Mouse (Mus musculus) cerebellum, adult 18-20 months (tissue): ENCODE measurements around the gene Rsph1.

Source experiments
- DNase-seq, 2 experiments: peaks; one replicate each; pipeline ENCODE4 v3.0.0; 2021

The Rsph1 gene

GRCm38 (mm10) chr17:31303401-31303800 is 26.2 kb upstream of the Rsph1 start:
- DNase-seq, result no peak

GRCm38 (mm10) chr17:31300736-31301135 is 23.6 kb upstream of the Rsph1 start:
- no peak for DNase-seq

- no peak for DNase-seq
These were observed 22.8 kb upstream of the Rsph1 start for GRCm38 (mm10) chr17:31299981-31300380.

- no peak for DNase-seq
These were observed 21.4 kb upstream of the Rsph1 start for GRCm38 (mm10) chr17:31298419-31299209.

- DNase-seq, result no peak
These were observed 20.3 kb upstream of the Rsph1 start for GRCm38 (mm10) chr17:31297521-31297939.

- peak; percentile 55 to 66 for DNase-seq
These were observed 19.0 kb upstream of the Rsph1 start for GRCm38 (mm10) chr17:31295892-31296781.

GRCm38 (mm10) chr17:31295215-31295891 is 18.2 kb upstream of the Rsph1 start:
- DNase-seq, result peak in 1 of 2 experiments; percentile 34

GRCm38 (mm10) chr17:31294363-31295214 is 17.4 kb upstream of the Rsph1 start:
- DNase-seq, result no peak

GRCm38 (mm10) chr17:31290859-31291258 is 13.7 kb upstream of the Rsph1 start:
- DNase-seq, result no peak

GRCm38 (mm10) chr17:31290311-31290710 is 13.1 kb upstream of the Rsph1 start:
- no peak for DNase-seq

GRCm38 (mm10) chr17:31288999-31289726 is 12.0 kb upstream of the Rsph1 start:
- DNase-seq, result no peak

- DNase-seq, result no peak
These were observed 10.0 kb upstream of the Rsph1 start for GRCm38 (mm10) chr17:31287216-31287615.

GRCm38 (mm10) chr17:31286492-31286891 is 9.3 kb upstream of the Rsph1 start, which contains the start of gene Slc37a1:
TSS of gene Slc37a1 (plus strand) at chr17:31286792.
- no peak for DNase-seq

GRCm38 (mm10) chr17:31285867-31286266 is 8.7 kb upstream of the Rsph1 start:
- DNase-seq, result no peak

- DNase-seq, result no peak
These were observed 5.5 kb upstream of the Rsph1 start for GRCm38 (mm10) chr17:31282687-31283053.

- DNase-seq, result no peak
These were observed 4.9 kb upstream of the Rsph1 start for GRCm38 (mm10) chr17:31281830-31282686.

GRCm38 (mm10) chr17:31280269-31280668 is 3.1 kb upstream of the Rsph1 start:
- DNase-seq, result no peak

- DNase-seq, result no peak
These were observed 2.4 kb upstream of the Rsph1 start for GRCm38 (mm10) chr17:31279541-31279940.

GRCm38 (mm10) chr17:31277931-31278330 is 748 bp upstream of the Rsph1 start:
- no peak for DNase-seq

GRCm38 (mm10) chr17:31276207-31276921 is 819 bp downstream of the Rsph1 start:
- no peak for DNase-seq
